Mouse (Mus musculus): Measurements from ENCODE around the gene Resp18. TPM values are rescaled to one million over a fixed set of nuclear protein-coding genes. Genes with fewer than 3 reads are reported as not detected.

Gene Resp18
- polyA plus RNA-seq, 1 experiment from 2014 or later = 69.5 TPM

- H3K4me2 ChIP-seq (replicated peaks) = no peak overlapping the region
- WGBS = 90% methylated on average over 5 of the region's 5 CpGs
- no peak for ATAC-seq (ENCODE audit: low FRiP score, low read depth)
- no peak overlapping the region for H3K27ac ChIP-seq
- no peaks in the 10 kb centered on the region for H3K36me3 ChIP-seq
- no peaks in the 10 kb centered on the region for H3K27me3 ChIP-seq (replicated peaks)
- no peak overlapping the region for H3K9ac ChIP-seq
- H3K9me3 ChIP-seq = no peaks in the 10 kb centered on the region
- H3K4me3 ChIP-seq = no peak overlapping the region
- H3K4me1 ChIP-seq = peaks cover 17% of the 10 kb centered on the region
Measured at GRCm38 (mm10) chr1:75293331-75293701, 15.1 kb upstream of the Resp18 start.

GRCm38 (mm10) chr1:75292476-75293330, 14.5 kb upstream of the Resp18 start:
- no peak overlapping the region for H3K9ac ChIP-seq
- no peaks in the 10 kb centered on the region for H3K27me3 ChIP-seq (replicated peaks)
- H3K9me3 ChIP-seq = no peaks in the 10 kb centered on the region
- H3K4me1 ChIP-seq = peaks cover 20% of the 10 kb centered on the region
- no peak for ATAC-seq (ENCODE audit: low FRiP score, low read depth)
- 60% methylated on average over 12 of the region's 12 CpGs for WGBS
- H3K36me3 ChIP-seq = no peaks in the 10 kb centered on the region
- no peak overlapping the region for H3K4me2 ChIP-seq (replicated peaks)
- H3K4me3 ChIP-seq = no peak overlapping the region
- H3K27ac ChIP-seq = no peak overlapping the region

GRCm38 (mm10) chr1:75291321-75291720, 13.1 kb upstream of the Resp18 start:
- Histone ChIP-seq H3K4me1 (peaks cover 20% of the 10 kb centered on the region), H3K4me3 (no peak overlapping the region), H3K36me3 (no peaks in the 10 kb centered on the region), H3K27me3 (replicated peaks) (no peaks in the 10 kb centered on the region), H3K4me2 (replicated peaks) (no peak overlapping the region), H3K9ac (no peak overlapping the region), H3K27ac (no peak overlapping the region), H3K9me3 (no peaks in the 10 kb centered on the region)
- 89% methylated on average over 8 of the region's 8 CpGs for WGBS
- ATAC-seq (ENCODE audit: low FRiP score, low read depth) = no peak

GRCm38 (mm10) chr1:75290582-75290981, 12.4 kb upstream of the Resp18 start:
- no peaks in the 10 kb centered on the region for H3K27me3 ChIP-seq (replicated peaks)
- no peaks in the 10 kb centered on the region for H3K9me3 ChIP-seq
- H3K4me1 ChIP-seq = peaks cover 20% of the 10 kb centered on the region
- H3K9ac ChIP-seq = no peak overlapping the region
- no peaks in the 10 kb centered on the region for H3K36me3 ChIP-seq
- H3K4me3 ChIP-seq = no peak overlapping the region
- H3K4me2 ChIP-seq (replicated peaks) = no peak overlapping the region
- H3K27ac ChIP-seq = no peak overlapping the region
- ATAC-seq (ENCODE audit: low FRiP score, low read depth) = peak; percentile 27; the same call in 1 of the 2 replicates

- 38% methylated on average over 8 of the region's 8 CpGs for WGBS
- H3K4me1 ChIP-seq = peaks cover 20% of the 10 kb centered on the region
- no peaks in the 10 kb centered on the region for H3K9me3 ChIP-seq
- peak overlapping the region; percentile 32; the same call in 1 of the 2 replicates for H3K4me2 ChIP-seq (replicated peaks)
- ATAC-seq (ENCODE audit: low FRiP score, low read depth) = peak; percentile 37
- H3K36me3 ChIP-seq = no peaks in the 10 kb centered on the region
- no peak overlapping the region for H3K4me3 ChIP-seq
- no peaks in the 10 kb centered on the region for H3K27me3 ChIP-seq (replicated peaks)
- peak overlapping the region; percentile 26; the same call in 1 of the 2 replicates for H3K9ac ChIP-seq
- H3K27ac ChIP-seq = peak overlapping the region; percentile 80
Measured at GRCm38 (mm10) chr1:75289888-75290431, 11.7 kb upstream of the Resp18 start.

GRCm38 (mm10) chr1:75289376-75289775, 11.2 kb upstream of the Resp18 start:
- Histone ChIP-seq H3K27ac (peak overlapping the region; percentile 70), H3K4me2 (replicated peaks) (peak overlapping the region; percentile 32; the same call in 1 of the 2 replicates), H3K4me3 (no peak overlapping the region), H3K36me3 (no peaks in the 10 kb centered on the region), H3K27me3 (replicated peaks) (no peaks in the 10 kb centered on the region), H3K9ac (no peak overlapping the region), H3K4me1 (peaks cover 20% of the 10 kb centered on the region), H3K9me3 (no peaks in the 10 kb centered on the region)
- WGBS = 2% methylated on average over 7 of the region's 7 CpGs
- peak; percentile 91 for ATAC-seq (ENCODE audit: low FRiP score, low read depth)

- H3K4me2 ChIP-seq (replicated peaks) = no peak overlapping the region
- ATAC-seq (ENCODE audit: low FRiP score, low read depth) = no peak
- 91% methylated on average over 7 of the region's 7 CpGs for WGBS
- H3K9me3 ChIP-seq = no peaks in the 10 kb centered on the region
- H3K27ac ChIP-seq = no peak overlapping the region
- no peaks in the 10 kb centered on the region for H3K27me3 ChIP-seq (replicated peaks)
- H3K36me3 ChIP-seq = no peaks in the 10 kb centered on the region
- H3K4me1 ChIP-seq = peaks cover 15% of the 10 kb centered on the region
- H3K9ac ChIP-seq = no peak overlapping the region
- H3K4me3 ChIP-seq = no peak overlapping the region
Measured at GRCm38 (mm10) chr1:75284911-75285310, 6.7 kb upstream of the Resp18 start.

GRCm38 (mm10) chr1:75283017-75283416, 4.8 kb upstream of the Resp18 start:
- 70% methylated on average over 5 of the region's 5 CpGs for WGBS

GRCm38 (mm10) chr1:75277195-75278188, 723 bp downstream of the Resp18 start:
- Histone ChIP-seq H3K4me3 (peak overlapping the region; percentile 34), H3K36me3 (no peaks in the 10 kb centered on the region), H3K4me2 (replicated peaks) (peak overlapping the region; percentile 52), H3K4me1 (no peaks in the 10 kb centered on the region), H3K9me3 (no peaks in the 10 kb centered on the region), H3K27ac (no peak overlapping the region), H3K9ac (peak overlapping the region; percentile 48), H3K27me3 (replicated peaks) (peaks cover 26% of the 10 kb centered on the region)
- WGBS = 5% methylated on average over 23 of the region's 23 CpGs
- 0 out of 2 replicates have a peak, but pooled peaks have one; percentile 48 for ATAC-seq (ENCODE audit: low FRiP score, low read depth)

More at GRCm38 (mm10) chr1:75283017-75283416, 4.8 kb upstream of the Resp18 start:
- no peak for ATAC-seq (ENCODE audit: low FRiP score, low read depth)
- H3K4me3 ChIP-seq = no peak overlapping the region
- H3K9ac ChIP-seq = no peak overlapping the region
- H3K9me3 ChIP-seq = no peaks in the 10 kb centered on the region
- H3K27ac ChIP-seq = no peak overlapping the region
- H3K27me3 ChIP-seq (replicated peaks) = peaks cover 7% of the 10 kb centered on the region; the same call in 1 of the 2 replicates
- no peak overlapping the region for H3K4me2 ChIP-seq (replicated peaks)
- no peaks in the 10 kb centered on the region for H3K36me3 ChIP-seq
- peaks cover under 1% of the 10 kb centered on the region; the same call in 1 of the 2 replicates for H3K4me1 ChIP-seq

GRCm38 (mm10) chr1:75264091-75264880, 13.9 kb downstream of the Resp18 start, which contains the start of gene Ptprn:
Ptprn (minus strand) TSS chr1:75264502.
- 12% methylated on average over 32 of the region's 32 CpGs for WGBS
- Histone ChIP-seq H3K27me3 (replicated peaks) (peaks cover 54% of the 10 kb centered on the region), H3K36me3 (no peaks in the 10 kb centered on the region), H3K4me1 (no peaks in the 10 kb centered on the region; the same call in 1 of the 2 replicates), H3K9me3 (no peaks in the 10 kb centered on the region), H3K9ac (peak within 1 kb of the TSS; percentile 55), H3K4me2 (replicated peaks) (peak within 1 kb of the TSS; percentile 68), H3K4me3 (peak within 1 kb of the TSS; percentile 43), H3K27ac (no peak within 1 kb of the TSS)
- peak; percentile 72 for ATAC-seq (ENCODE audit: low FRiP score, low read depth)

Measured in neural tube, embryonic 12.5 days (tissue).